Mouse (Mus musculus) lung, postnatal 14 days (tissue): Measurements from ENCODE around the gene Wnt1.
"Not testable (repeated sequence)": the region's sequence is repeated elsewhere in the genome, so short reads cannot be mapped to it uniquely, and the experiment has no call there.

Source experiments
- DNase-seq: peaks from one replicate; pipeline ENCODE4 v3.0.0; 2021

Wnt1 gene

GRCm38 (mm10) chr15:98789661-98790535 lies at the start of gene Wnt1:
Gene Wnt1, plus strand, starts transcription at chr15:98789857.
- peak; percentile 72 for DNase-seq

- DNase-seq = no peak
These were observed 49.4 kb upstream of the Wnt1 start for GRCm38 (mm10) chr15:98740219-98740618.

GRCm38 (mm10) chr15:98742766-98743428 lies 46.8 kb upstream of the Wnt1 start:
- DNase-seq = no peak

GRCm38 (mm10) chr15:98743863-98744262 lies 45.8 kb upstream of the Wnt1 start:
- DNase-seq = not testable (repeated sequence)

- DNase-seq = no peak
These were observed 43.2 kb upstream of the Wnt1 start for GRCm38 (mm10) chr15:98746344-98746965.

- no peak for DNase-seq
These were observed 42.4 kb upstream of the Wnt1 start for GRCm38 (mm10) chr15:98747296-98747695.

- no peak for DNase-seq
These were observed 40.6 kb upstream of the Wnt1 start for GRCm38 (mm10) chr15:98749093-98749492.

- DNase-seq = no peak
These were observed 36.6 kb upstream of the Wnt1 start for GRCm38 (mm10) chr15:98753021-98753423.

- no peak for DNase-seq
These were observed 35.5 kb upstream of the Wnt1 start for GRCm38 (mm10) chr15:98754125-98754524.

- DNase-seq = peak; percentile 79
These were observed 27.4 kb upstream of the Wnt1 start for GRCm38 (mm10) chr15:98762201-98762621.

- peak; percentile 97 for DNase-seq
These were observed 26.8 kb upstream of the Wnt1 start, which contains the start of gene Arf3 for GRCm38 (mm10) chr15:98762670-98763529. Gene Arf3, minus strand, starts transcription at chr15:98763214.

- DNase-seq = no peak
These were observed 23.7 kb upstream of the Wnt1 start for GRCm38 (mm10) chr15:98765929-98766328.

GRCm38 (mm10) chr15:98768259-98768658 lies 21.4 kb upstream of the Wnt1 start:
- DNase-seq = no peak

GRCm38 (mm10) chr15:98771813-98772425 lies 17.7 kb upstream of the Wnt1 start:
- DNase-seq = no peak

- peak; percentile 22 for DNase-seq
These were observed 17.0 kb upstream of the Wnt1 start for GRCm38 (mm10) chr15:98772511-98773211.

- no peak for DNase-seq
These were observed 15.6 kb upstream of the Wnt1 start for GRCm38 (mm10) chr15:98774096-98774495.

- DNase-seq = no peak
These were observed 14.1 kb upstream of the Wnt1 start for GRCm38 (mm10) chr15:98775533-98775932.

- DNase-seq = peak; percentile 22
These were observed 13.2 kb upstream of the Wnt1 start for GRCm38 (mm10) chr15:98776280-98777004.

- no peak for DNase-seq
These were observed 12.5 kb upstream of the Wnt1 start for GRCm38 (mm10) chr15:98777005-98777616.

GRCm38 (mm10) chr15:98777762-98778161 lies 11.9 kb upstream of the Wnt1 start, which contains the start of gene Wnt10b:
Gene Wnt10b, minus strand, starts transcription at chr15:98778150.
- DNase-seq = no peak
